Mouse (Mus musculus): Measurements from ENCODE around the gene Fsd2. TPM values are rescaled to one million over a fixed set of nuclear protein-coding genes. Genes with fewer than 3 reads are reported as not detected.

The Fsd2 gene
- polyA plus RNA-seq, 1 experiment from 2014 or later = not detected

DNA sequence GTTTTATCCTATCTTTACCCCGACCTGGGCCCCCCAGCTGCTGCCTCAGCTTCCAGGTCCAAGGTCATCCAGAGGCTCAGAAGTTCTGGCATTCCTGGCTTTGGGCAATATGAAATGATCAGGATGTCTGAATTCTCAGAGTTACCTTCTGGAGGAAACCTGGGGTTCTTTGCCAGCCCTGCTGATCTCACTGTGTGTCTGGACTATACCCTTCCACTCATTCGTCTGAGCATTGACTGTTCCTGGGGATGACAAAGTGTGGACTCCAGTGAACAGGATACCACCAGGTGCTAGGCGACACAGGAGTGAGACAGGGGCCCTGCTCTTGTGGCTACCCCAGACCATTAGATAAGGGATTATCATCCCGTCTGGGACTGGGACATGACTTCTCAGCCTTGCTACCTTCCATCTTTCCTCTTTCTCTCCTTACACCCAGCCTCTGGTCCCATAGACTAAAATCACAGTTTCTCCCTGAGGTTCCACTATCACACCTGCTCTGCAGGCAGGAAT is 3.2 kb downstream of the Fsd2 start:
- in situ Hi-C loops (cut with MboI; ENCODE audit: low pct_unique_long_range_greater_than_20kb) = no loop called here
- ATAC-seq (no peak), DNase-seq (ENCODE audit: low read depth, low spot score) (no peak)
- H3K27me3 ChIP-seq = peaks cover 6% of the 10 kb centered on the region
- TF ChIP-seq CTCF (IDR thresholded peaks at IDR 0.05) = no peak
- ChIA-PET POLR2A (no interaction called here), CTCF (interaction anchor here (1.2 to 1.3 kb wide), 2 partner anchors 9 to 16 kb away, joined by 3 read pairs; no protein-coding TSS in a partner anchor)

GRCm38 (mm10) chr7:81561211-81561610 is 5.5 kb downstream of the Fsd2 start:
- ChIA-PET CTCF (no interaction called here), POLR2A (no interaction called here)
- no peak for TF ChIP-seq CTCF (IDR thresholded peaks at IDR 0.05)
- in situ Hi-C loops (cut with MboI; ENCODE audit: low pct_unique_long_range_greater_than_20kb) = no loop called here
- H3K27me3 ChIP-seq = peaks cover 12% of the 10 kb centered on the region
- ATAC-seq = no peak
- DNase-seq (ENCODE audit: low read depth, low spot score) = no peak

- in situ Hi-C loops (cut with MboI; ENCODE audit: low pct_unique_long_range_greater_than_20kb) = no loop called here
- ChIA-PET CTCF (no interaction called here), POLR2A (no interaction called here)
- DNase-seq (ENCODE audit: low read depth, low spot score) (no peak), ATAC-seq (no peak)
- TF ChIP-seq CTCF (IDR thresholded peaks at IDR 0.05) = no peak
- peaks cover 9% of the 10 kb centered on the region for H3K27me3 ChIP-seq
Measured at GRCm38 (mm10) chr7:81560101-81561049, 6.4 kb downstream of the Fsd2 start.

DNA sequence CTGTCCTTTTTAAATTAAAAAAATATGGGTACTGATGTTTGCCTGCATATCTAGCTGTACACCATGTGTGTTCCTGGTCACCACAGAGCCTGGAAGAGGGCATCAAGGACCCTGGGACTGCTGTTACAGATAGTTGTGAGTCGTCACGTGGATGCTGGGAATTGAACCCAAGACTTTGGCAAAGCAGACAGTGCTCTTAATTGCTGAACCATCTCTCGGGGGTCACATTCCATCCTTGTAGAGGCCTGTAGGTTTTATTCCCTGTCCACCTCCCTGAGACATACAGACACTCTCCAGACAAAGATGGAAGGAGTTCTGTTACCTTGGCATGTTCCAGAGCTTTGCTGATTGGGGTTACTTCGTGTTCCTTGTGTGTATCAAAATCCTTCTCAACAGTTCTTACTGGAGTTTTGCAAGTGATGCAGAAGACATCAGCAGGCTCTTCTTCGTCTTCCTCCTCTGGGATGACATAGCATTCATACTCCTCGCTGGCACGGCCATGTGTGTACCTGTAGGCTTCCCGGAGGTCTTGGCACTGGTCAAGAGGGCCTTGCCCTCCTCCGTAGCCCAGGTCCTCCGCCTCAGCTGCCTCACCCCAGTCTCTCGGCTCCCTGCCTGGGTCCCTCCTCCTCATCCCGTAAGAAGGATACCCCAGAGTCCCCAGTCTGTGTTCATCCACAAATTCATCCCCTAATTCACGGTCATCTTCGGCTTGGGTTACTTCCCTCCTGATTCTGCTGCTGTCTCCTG is 7.3 kb downstream of the Fsd2 start:
- CTCF ChIA-PET = interaction anchor here (1.6 kb wide), 1 partner anchor 16 kb away, joined by 3 read pairs; no protein-coding TSS in a partner anchor
- POLR2A ChIA-PET = no interaction called here
- peaks cover 9% of the 10 kb centered on the region for H3K27me3 ChIP-seq
- ATAC-seq (no peak), DNase-seq (ENCODE audit: low read depth, low spot score) (no peak)
- no peak for TF ChIP-seq CTCF (IDR thresholded peaks at IDR 0.05)
- in situ Hi-C loops (cut with MboI; ENCODE audit: low pct_unique_long_range_greater_than_20kb) = no loop called here

- ATAC-seq (no peak), DNase-seq (ENCODE audit: low read depth, low spot score) (no peak)
- ChIA-PET POLR2A (no interaction called here), CTCF (interaction anchor here (1.6 kb wide), 1 partner anchor 17 kb away, joined by 3 read pairs; no protein-coding TSS in a partner anchor)
- peaks cover 9% of the 10 kb centered on the region for H3K27me3 ChIP-seq
- no peak for TF ChIP-seq CTCF (IDR thresholded peaks at IDR 0.05)
- in situ Hi-C loops (cut with MboI; ENCODE audit: low pct_unique_long_range_greater_than_20kb) = no loop called here
Measured at GRCm38 (mm10) chr7:81557985-81558360, 8.8 kb downstream of the Fsd2 start.

DNA sequence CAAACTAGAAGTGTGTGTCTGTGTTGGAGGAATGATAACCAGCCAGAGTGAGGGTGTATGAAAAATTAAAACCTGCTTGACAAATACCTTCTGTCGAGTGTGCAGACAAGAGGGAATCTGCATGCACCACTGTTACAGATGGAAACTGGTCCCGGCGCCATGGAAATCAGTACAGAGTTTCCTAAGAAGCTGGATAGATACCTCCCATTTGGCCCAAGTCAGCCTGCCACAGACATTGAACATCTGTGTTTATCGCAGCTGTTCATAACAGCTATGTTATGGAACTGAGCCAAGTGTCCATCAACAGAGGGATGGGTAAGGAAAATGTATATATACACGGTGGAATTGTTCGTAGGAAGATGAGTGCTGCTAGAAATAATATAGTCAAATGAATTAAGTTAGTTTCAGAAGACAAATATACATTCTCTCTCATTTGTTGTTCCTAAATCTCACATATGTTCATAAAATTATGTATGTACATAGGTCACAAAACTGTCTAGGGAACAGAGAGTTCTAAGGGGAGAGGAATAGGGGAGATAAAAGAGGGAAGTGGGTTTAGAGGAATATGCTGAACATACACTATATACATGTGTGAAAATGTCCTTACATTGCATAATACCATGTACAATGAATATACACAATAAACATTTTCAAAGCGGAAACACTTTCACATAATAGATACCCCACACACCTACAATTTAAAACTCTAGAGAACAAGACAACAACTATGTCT is 9.3 kb downstream of the Fsd2 start:
- peaks cover 12% of the 10 kb centered on the region for H3K27me3 ChIP-seq
- CTCF ChIA-PET = interaction anchor here (1.6 kb wide), 1 partner anchor 18 kb away, joined by 3 read pairs; no protein-coding TSS in a partner anchor
- no peak for ATAC-seq
- DNase-seq (ENCODE audit: low read depth, low spot score) = no peak
- POLR2A ChIA-PET = no interaction called here
- in situ Hi-C loops (cut with MboI; ENCODE audit: low pct_unique_long_range_greater_than_20kb) = no loop called here
- TF ChIP-seq CTCF (IDR thresholded peaks at IDR 0.05) = no peak

GRCm38 (mm10) chr7:81556839-81557238 is 9.9 kb downstream of the Fsd2 start:
- no peak for TF ChIP-seq CTCF (IDR thresholded peaks at IDR 0.05)
- DNase-seq (ENCODE audit: low read depth, low spot score) = no peak
- ChIA-PET POLR2A (no interaction called here), CTCF (no interaction called here)
- no peak for ATAC-seq
- peaks cover 12% of the 10 kb centered on the region for H3K27me3 ChIP-seq
- in situ Hi-C loops (cut with MboI; ENCODE audit: low pct_unique_long_range_greater_than_20kb) = no loop called here

DNA sequence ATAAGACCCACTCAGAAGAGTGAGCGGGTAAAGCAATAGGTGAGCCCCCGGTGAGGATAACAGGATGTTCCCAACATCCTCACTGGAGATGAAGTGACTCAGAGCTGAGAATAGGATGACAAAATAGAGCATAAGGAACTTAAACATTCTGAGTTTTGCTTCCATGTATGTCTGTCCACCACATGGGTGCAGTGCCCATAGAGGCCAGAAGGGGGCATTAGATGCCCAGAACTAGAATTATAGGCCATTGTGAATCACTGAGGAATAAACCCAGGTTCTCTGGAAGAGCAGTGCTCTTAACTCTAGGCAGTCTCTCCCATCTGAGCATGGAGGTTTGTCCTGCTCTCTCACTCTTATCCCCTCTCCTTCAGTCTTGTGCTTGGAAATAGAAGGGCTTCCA is 12.4 kb downstream of the Fsd2 start:
- ATAC-seq = no peak
- peak; percentile 86 for TF ChIP-seq CTCF (IDR thresholded peaks at IDR 0.05)
- DNase-seq (ENCODE audit: low read depth, low spot score) = no peak
- ChIA-PET POLR2A (no interaction called here), CTCF (no interaction called here)
- in situ Hi-C loops (cut with MboI; ENCODE audit: low pct_unique_long_range_greater_than_20kb) = loop anchor here (5.0 kb wide), 1 partner anchor 208 kb away; the partner anchor contains the start of gene Ramac
- peaks cover 10% of the 10 kb centered on the region for H3K27me3 ChIP-seq

DNA sequence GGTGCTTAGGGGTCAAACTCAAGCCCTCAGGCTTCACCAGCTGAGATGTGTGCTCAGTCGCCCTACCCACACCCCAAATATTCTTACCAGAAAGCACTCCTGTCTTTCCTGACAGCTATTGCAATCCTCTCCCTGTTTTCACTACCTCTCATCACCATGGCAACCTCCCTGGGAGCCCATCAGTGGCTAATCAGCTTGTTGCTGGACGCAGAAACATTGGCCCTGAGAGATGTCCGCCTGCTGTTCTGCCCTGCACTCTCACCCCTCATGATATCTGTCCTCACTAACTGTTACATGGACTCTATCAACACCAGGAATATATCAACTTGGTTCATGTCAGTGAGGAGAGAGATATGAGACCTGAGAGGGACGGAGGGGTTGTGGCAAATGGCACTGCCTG is 13.2 kb downstream of the Fsd2 start:
- in situ Hi-C loops (cut with MboI; ENCODE audit: low pct_unique_long_range_greater_than_20kb) = loop anchor here (5.0 kb wide), 1 partner anchor 209 kb away; the partner anchor contains the start of gene Ramac
- POLR2A ChIA-PET = no interaction called here
- TF ChIP-seq CTCF (IDR thresholded peaks at IDR 0.05) = no peak
- ATAC-seq (no peak), DNase-seq (ENCODE audit: low read depth, low spot score) (no peak)
- H3K27me3 ChIP-seq = peaks cover 9% of the 10 kb centered on the region
- CTCF ChIA-PET = no interaction called here

GRCm38 (mm10) chr7:81548864-81549263 is 17.9 kb downstream of the Fsd2 start:
- ATAC-seq (no peak), DNase-seq (ENCODE audit: low read depth, low spot score) (no peak)
- in situ Hi-C loops (cut with MboI; ENCODE audit: low pct_unique_long_range_greater_than_20kb) = no loop called here
- ChIA-PET CTCF (no interaction called here), POLR2A (no interaction called here)
- no peak for TF ChIP-seq CTCF (IDR thresholded peaks at IDR 0.05)
- peaks cover 3% of the 10 kb centered on the region for H3K27me3 ChIP-seq

All from Patski (cell line).